Mouse (Mus musculus): ENCODE results near the gene Btg2.

The Btg2 gene

DNA sequence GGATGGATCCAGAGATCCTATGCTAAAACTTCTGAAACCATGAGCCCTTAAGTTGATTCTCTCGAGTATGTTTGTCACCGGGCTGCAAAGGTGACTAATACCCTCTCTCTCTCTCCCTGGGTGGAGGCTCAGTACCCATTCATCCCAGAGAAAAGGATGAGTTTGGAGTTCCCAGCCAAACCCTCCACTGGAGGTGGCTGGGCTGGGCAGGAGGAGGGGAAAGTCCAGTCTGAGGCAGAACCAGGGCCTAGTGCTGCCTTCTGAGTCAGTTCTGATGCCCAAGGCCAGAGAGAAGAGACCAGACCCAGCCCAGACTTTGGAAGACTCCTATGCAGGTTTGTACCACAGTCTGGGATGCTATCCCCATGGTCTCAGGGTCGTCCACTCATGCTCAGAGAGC, 22.7 kb upstream of the Btg2 start:
- ChIA-PET CTCF (no interaction called here), POLR2A (interaction anchor here in 3 of 4 experiments (0.6 to 32.4 kb wide), 10 partner anchors 8 to 1129 kb away, joined by 3 to 1738 read pairs (median 12); partner anchors contain the start of gene Btg2 (in 2 of the 3))

DNA sequence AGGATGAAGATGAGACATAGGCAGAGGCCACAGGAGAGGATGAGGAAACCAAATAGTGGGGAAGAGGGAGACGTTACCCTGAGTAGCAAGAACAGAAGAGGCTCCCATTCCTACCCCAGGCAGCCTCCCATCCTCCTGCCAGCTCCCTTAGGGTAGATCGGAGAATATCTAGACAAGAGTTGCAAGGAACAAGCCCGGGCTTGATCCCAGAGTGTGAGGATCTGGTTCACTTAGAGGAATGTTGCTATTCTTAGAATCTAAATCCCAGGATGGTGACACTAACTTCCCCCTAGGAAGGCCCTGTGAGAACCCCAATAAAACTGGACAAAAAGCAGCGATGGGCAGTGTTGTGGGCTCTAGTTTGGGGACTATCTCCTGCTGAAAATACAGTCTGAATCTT, 22.0 kb upstream of the Btg2 start:
- CTCF ChIA-PET, result interaction anchor here in 3 of 4 experiments (0.7 to 1.6 kb wide), 4 partner anchors 9 to 50 kb away, joined by 3 to 5 read pairs (median 3); no protein-coding TSS in a partner anchor
- POLR2A ChIA-PET, result interaction anchor here (0.6 to 32.4 kb wide), 25 partner anchors 10 to 1130 kb away, joined by 3 to 1738 read pairs (median 6); partner anchors contain the start of genes Btg2 (in 3 of the 4) and Chit1 (in 1 of the 4)

DNA sequence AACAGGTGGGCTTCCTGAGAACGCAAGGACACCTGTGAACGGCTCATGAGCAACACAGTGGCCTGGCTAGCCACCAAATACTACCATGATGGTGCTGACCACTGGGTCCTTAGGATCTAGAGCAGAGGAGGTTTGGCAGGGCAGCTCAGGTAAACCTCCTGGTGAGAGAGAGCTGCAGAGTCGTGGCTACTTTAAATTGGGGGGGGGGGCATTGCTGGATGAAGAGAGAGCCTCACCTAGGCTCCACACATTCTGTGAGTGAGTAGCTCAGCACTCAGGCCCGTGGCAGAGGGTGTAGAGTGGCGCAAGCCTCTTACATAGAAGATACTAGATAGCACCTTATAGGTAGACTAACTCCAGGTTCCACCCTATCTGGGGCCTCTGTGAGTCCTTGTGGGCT, 21.5 kb upstream of the Btg2 start:
- ChIA-PET POLR2A (interaction anchor here (0.6 to 32.4 kb wide), 34 partner anchors 8 to 1130 kb away, joined by 3 to 1738 read pairs (median 5); partner anchors contain the start of genes Btg2 (in 3 of the 4) and Chit1 (in 2 of the 4)), CTCF (interaction anchor here (0.6 to 1.6 kb wide), 6 partner anchors 10 to 1559 kb away, joined by 3 to 10 read pairs (median 3); no protein-coding TSS in a partner anchor)

DNA sequence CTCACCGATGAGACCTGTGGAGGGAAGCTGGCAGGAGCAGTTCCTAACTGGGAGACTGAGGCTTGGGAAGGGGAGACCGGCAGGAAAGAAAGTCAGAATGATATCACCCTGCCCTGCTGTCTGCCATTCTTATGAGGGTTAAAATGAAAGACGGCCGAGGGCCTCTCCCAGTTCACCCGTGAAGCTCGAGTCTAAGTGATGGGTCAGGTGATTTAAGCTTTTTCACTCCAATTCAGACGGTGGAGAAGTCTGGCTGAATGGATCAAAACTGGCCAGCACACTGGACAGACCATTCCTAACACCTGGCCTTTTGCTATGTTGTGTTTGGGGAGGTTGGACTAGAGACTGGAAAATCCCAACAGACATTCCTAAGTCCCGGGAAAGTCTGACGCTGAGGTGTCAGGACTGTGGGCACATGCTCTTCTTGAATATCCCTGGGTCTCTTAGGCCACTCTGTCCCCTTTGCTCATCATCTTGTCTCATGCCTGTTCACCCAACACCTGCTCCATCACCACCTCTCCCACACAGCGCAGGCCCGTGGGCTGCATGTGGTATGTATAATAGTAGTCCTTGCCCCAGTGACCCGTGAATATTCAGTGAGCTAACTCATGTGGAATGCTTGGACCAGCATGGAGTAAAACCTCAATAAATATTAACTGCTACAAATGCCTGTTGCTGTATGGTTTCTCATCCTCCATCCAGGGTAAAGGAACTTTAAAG, 20.8 kb upstream of the Btg2 start:
- CTCF ChIA-PET, result interaction anchor here (0.5 to 2.4 kb wide), 22 partner anchors 11 to 1558 kb away, joined by 3 to 10 read pairs (median 3); partner anchors contain the start of genes Chit1 (in 2 of the 4) and Btg2 (in 1 of the 4)
- POLR2A ChIA-PET, result interaction anchor here (0.6 to 32.4 kb wide), 78 partner anchors 9 to 1119 kb away, joined by 3 to 1738 read pairs (median 4); partner anchors contain the start of genes Btg2 (in 3 of the 4), Chit1 (in 3 of the 4), Cyb5r1 (in 2 of the 4) and Adipor1 (in 1 of the 4)

DNA sequence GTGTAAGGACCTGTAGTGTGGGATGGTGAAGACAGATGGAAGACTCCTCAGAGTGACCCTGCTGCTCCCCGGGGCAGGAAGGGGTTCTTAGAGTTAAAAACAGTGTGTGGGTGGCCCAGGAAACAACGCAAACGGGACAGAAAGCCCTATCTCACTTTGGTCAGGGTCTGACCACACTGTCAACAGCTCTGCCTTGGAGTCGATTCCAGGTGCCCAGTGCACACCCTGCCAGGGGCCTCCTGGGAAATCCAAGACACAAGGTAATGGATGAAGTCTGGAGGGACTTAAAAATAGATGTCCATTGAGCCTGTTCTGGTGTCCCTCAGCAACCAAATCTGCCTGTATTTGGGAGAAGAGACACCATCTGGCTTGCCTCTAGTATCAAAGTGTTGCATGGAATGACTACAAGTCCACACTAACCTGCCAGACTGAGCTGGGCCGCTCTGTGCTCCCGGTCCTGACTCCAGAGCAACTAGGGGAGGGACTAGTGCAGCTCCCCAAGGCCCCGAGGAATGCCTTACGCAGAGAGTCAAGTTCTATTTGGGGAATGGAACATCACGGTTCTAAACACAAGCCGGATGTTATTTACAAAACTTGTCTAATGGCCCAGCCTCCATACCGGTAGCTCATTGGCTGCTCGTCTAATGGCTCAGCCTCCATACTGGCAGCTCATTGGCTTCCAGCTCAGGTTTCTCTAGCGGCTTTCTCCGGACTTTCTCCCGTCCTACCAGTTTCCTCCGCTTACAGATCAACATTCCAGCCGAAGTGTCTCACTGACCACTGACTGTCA, 20.0 kb upstream of the Btg2 start:
- CTCF ChIA-PET, result interaction anchor here (0.7 to 2.4 kb wide), 21 partner anchors 8 to 363 kb away, joined by 3 to 9 read pairs (median 4); partner anchors contain the start of genes Chit1 (in 2 of the 4) and Btg2 (in 1 of the 4)
- POLR2A ChIA-PET, result interaction anchor here (0.7 to 32.4 kb wide), 70 partner anchors 8 to 1118 kb away, joined by 3 to 1738 read pairs (median 4); partner anchors contain the start of genes Btg2 (in 3 of the 4), Chit1 (in 2 of the 4), Cyb5r1 (in 2 of the 4) and Adipor1 (in 1 of the 4)

DNA sequence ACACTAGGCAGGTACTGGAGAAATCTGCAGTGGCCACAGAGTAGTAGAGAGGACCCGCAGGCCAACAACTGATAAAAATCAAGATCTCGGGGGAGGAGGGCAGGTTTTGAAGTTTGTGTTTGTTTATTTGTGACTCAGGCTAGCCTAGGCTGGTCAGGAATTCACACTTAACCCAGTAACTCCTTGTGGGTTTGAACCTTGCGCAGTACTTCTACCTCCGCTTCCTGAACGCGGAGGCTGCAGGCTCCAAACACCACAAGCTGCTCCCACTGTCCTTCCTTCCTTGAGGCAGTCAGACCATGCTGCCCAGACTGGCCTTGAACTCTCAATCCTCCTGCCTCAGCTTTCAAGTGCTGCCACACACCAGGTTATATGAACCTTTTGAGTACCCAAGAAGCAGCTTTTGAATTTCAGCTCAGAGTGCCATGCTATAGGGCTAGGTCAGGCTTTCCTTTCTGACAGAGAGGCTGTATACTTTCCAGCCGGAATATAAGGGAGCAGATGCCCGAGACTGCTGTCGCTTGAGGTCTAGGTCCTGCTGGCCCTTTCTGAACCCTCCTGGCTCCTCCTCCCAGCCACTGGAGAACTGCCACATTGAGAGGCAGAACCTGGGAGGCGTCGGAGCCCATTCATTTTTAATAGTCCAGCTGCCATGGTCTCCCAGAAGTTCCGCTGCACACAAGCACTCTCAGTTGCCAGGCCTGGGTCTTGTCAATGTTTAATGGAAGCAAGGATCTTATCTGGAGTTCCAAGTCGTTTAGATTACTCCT, 19.2 kb upstream of the Btg2 start:
- CTCF ChIA-PET, result interaction anchor here in 3 of 4 experiments (0.6 to 2.4 kb wide), 10 partner anchors 9 to 356 kb away, joined by 3 to 9 read pairs (median 4); partner anchors contain the start of gene Chit1 (in 2 of the 3)
- POLR2A ChIA-PET, result interaction anchor here (0.8 to 32.4 kb wide), 30 partner anchors 11 to 434 kb away, joined by 3 to 1738 read pairs (median 6); partner anchors contain the start of genes Btg2 (in 3 of the 4), Chit1 (in 2 of the 4), Atp2b4 (in 1 of the 4) and Cyb5r1 (in 1 of the 4)

DNA sequence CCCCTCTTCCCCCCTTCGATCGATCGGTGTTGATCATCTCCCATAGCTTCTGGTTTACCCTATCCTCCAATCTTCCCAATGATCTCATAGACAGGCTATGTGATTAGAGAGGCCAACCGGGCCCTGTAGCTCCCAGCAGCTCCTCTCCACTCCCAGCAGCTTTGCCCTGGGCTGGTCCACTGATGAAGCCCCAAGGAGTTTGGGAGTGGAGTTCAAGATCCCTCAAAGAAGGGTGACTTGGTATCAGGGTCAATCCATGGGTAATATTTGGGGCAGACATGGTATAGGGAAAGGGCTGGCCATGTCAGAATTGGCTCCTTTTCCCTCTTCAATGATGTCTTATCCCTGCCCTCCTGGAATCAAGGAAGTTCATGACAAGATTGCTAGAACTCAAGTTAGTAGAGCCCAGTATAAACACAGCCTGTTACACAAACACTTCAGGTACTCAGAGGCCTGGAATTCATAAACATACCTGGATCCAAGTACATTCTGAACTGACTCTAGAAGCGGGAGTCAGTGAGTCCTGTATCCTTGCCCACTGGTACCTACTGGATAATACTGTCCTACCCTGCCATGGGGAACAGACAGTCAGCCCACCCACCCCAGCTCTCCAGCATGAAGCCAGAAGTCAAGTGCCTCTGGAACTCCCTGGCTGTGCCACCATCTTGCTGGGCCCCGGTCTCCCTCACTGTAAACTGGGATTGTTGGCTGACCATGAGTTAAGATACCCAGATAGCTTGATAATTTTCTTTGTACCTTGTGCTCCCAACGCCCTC, 18.3 kb upstream of the Btg2 start:
- ChIA-PET CTCF (interaction anchor here in 2 of 4 experiments (0.8 to 2.4 kb wide), 5 partner anchors 10 to 45 kb away, joined by 3 to 8 read pairs (median 6); partner anchors contain the start of gene Chit1 (in 1 of the 2)), POLR2A (interaction anchor here (0.6 to 32.4 kb wide), 9 partner anchors 14 to 181 kb away, joined by 3 to 1738 read pairs (median 7); partner anchors contain the start of genes Btg2 (in 3 of the 4) and Chit1 (in 1 of the 4))

DNA sequence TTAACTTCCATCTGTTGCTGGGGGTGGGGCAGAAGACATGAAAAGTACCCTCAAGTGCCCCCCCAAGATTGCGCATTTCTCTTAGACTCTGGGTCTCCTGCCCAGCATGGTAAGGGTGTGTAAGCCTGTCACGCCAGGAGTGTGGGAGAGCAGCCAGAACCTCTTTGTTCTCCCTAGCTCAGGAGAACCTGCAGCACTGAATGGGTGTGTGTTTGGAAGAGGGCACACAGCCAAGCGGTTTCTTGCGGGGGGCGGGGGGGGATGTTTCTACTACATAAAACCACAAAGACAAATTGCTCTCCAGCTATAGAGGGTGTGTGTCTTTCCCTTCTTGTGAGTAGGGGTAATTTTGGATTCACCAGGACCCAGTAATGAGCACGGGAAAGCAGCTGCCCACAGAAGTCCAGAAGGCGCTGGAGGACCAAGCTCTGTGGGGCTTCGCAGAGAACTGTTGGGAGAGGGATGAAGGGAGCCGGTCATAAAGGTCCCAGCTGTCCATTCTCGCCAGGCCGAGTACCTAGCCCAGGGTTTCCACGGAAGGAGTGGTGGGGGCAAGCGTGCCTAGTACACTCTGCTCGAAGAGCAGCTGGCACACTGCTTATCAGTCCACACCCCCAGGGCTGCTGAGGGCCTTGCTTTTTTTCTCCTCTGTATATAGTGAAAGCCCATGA, 17.5 kb upstream of the Btg2 start:
- ChIA-PET POLR2A (interaction anchor here (0.6 to 32.4 kb wide), 11 partner anchors 14 to 180 kb away, joined by 3 to 1738 read pairs (median 4); partner anchors contain the start of genes Btg2 (in 3 of the 4) and Chit1 (in 1 of the 4)), CTCF (interaction anchor here in 2 of 4 experiments (0.6 to 2.3 kb wide), 8 partner anchors 9 to 494 kb away, joined by 3 to 8 read pairs (median 3); no protein-coding TSS in a partner anchor)

DNA sequence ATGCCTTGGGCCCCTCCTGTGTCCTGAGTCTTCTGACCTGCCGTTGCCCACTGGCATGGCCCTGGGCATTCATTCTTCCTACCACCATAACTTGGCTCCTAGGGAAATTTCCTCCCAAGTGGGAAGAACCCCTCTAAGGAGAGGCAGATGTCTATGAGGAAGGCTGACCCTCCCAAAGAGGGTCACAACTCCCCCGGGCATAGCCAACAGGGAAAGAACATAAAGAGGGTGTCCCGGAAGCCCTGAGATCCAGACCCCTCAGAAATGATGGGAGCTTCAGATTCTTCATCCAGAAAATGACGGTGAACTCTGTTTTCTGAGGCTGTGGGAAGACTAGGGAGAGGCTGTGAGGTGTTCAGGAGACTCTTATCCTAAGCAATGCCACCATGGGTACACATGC, 16.8 kb upstream of the Btg2 start:
- CTCF ChIA-PET, result interaction anchor here in 3 of 4 experiments (0.5 to 1.8 kb wide), 6 partner anchors 10 to 493 kb away, joined by 3 to 5 read pairs (median 3); no protein-coding TSS in a partner anchor
- POLR2A ChIA-PET, result interaction anchor here in 3 of 4 experiments (1.0 to 32.4 kb wide), 9 partner anchors 13 to 380 kb away, joined by 3 to 1738 read pairs (median 6); partner anchors contain the start of genes Btg2 (in 3 of the 3) and Chit1 (in 1 of the 3)

DNA sequence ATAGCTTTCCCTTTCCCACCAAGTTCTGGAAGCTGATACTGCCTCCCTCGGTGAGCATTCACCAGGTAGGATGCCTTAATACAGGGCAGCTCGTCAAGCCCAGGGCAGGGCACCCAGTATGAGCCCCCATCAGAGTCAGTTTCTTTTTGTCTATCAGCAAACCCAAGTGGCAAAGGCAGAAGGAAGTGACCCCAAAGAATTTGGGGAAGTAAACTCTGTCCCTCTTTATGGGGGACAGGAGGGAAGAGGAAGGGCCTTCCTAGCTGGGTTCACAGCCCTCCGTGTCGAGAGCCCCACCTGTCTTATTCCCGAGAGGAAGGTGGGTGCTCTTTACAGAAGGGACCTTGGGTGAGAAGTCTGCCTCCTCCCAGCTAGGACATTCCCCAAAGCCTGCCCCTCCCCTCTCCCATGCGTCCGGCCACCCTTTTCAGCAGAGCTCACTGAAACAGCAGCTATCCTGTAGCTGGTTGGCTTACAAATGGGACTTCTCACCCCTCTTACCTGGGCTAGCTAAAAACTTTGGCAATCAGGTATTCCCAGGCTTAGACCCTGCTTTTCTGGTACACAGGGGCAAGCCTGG, 16.2 kb upstream of the Btg2 start:
- POLR2A ChIA-PET, result interaction anchor here in 3 of 4 experiments (0.6 to 32.4 kb wide), 11 partner anchors 11 to 380 kb away, joined by 3 to 1738 read pairs (median 4); partner anchors contain the start of genes Btg2 (in 3 of the 3) and Chit1 (in 1 of the 3)

DNA sequence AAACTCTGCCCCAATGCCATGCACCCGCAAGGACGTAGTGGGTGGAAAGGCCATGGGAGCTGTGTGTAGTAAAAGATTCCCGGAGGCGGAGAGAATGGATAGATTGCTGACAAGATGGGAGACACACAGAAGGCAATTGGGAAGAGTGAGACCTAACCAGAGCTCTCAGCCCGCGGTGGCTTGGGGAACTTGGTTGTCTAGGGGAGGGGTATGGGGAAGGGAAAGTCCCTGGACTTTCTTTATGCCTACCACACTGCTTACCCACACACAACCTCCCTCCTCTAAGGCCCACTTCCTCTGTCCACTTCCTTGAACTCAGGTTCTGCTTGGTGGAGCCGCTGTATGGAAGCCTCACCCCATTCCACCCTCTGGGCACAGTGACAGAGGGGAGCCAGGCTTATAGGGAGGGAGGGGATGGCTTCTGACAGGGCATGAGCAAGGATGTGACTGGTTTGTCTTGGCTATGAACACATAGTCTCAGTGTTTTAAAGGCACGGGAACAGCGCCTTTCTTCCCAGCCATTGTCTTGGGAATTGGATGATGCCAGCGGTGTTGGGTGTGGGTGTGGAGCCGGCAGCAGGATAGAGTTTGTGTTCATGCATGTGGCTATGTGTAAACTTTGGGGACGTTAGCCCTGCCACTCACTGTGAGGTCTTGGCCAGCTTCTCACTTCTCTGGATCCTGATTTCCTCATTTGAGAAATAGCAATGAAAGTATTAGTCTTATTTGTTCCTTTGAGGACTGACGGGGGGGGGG, 15.0 kb upstream of the Btg2 start:
- ChIA-PET CTCF (interaction anchor here (0.5 to 2.5 kb wide), 12 partner anchors 13 to 538 kb away, joined by 3 to 7 read pairs (median 4); partner anchors contain the start of gene Chit1 (in 1 of the 4)), POLR2A (interaction anchor here (0.5 to 32.4 kb wide), 22 partner anchors 8 to 1719 kb away, joined by 3 to 1738 read pairs (median 4); partner anchors contain the start of genes Btg2 (in 4 of the 4) and Chit1 (in 1 of the 4))

More for the DNA sequence above, 16.2 kb upstream of the Btg2 start:
- CTCF ChIA-PET, result interaction anchor here (0.5 to 1.8 kb wide), 6 partner anchors 12 to 539 kb away, joined by 3 to 6 read pairs (median 4); no protein-coding TSS in a partner anchor

DNA sequence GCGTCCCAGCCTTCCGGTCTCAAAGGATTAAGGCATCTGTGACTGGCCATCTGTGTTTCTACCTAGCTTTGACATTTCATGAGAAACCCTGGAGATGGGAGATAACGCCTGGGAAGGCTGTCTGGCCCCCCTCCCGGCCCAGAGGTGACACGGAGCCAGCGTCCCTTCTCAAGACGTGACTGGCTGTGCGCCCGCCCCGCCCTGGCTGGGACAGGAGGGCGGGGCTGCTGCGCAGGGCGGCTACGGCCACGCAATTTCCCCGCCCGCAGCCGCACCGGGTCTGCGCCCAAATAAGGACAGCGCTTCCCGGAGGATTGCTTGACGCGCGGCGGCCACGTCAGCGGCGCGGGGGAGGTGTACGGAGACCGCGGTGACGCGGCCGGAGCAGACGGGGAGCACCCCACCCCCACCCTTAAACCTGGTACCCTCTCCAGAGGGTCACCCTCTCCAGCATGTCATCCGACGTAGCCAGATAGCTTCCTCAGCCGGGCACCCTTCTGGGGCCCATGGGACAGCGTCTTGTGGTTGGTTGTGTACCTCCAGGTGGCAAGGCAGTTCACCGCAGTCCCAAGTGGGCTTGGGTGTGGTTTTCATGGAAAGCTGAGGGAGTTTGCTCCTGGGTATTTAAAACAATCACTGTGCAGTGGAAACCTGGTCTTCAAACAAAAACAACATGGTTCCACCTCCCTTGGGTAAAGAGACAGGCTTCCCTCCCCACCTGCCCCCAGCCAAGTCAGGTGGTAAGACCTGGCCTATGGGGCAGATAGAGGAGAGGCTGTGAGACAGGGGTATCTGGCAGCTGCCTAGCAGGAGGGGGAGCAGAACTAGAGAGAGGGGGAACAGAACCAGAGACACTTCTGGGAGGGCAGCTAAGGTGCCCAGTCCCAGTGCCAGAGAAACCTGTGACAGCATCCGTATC, 14.2 kb upstream of the Btg2 start:
- ChIA-PET CTCF (interaction anchor here (0.5 to 2.5 kb wide), 12 partner anchors 14 to 378 kb away, joined by 3 to 7 read pairs (median 4); partner anchors contain the start of gene Chit1 (in 1 of the 4)), POLR2A (interaction anchor here (0.5 to 32.4 kb wide), 24 partner anchors 9 to 1719 kb away, joined by 3 to 1738 read pairs (median 4); partner anchors contain the start of genes Btg2 (in 4 of the 4) and Chit1 (in 1 of the 4))

DNA sequence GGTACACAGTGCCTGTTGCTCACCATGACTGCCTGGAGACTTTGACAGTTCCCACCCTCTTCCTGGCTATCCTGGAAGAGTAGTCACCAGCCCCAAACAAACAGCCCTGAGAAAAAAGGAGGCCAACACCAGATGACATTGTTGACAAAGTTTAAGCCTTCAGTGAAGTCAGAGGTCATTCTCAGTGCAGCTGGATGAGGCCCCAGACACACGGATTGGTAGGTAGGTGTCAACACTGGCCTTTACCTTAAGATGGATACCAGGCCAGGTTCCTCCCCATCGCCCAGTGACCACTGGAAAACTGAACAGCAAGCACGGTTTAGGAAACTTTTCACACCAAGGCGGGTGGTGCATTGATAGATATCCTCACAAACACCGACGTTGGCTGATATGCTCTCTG, 13.4 kb upstream of the Btg2 start:
- POLR2A ChIA-PET, result interaction anchor here in 3 of 4 experiments (0.6 to 32.4 kb wide), 13 partner anchors 8 to 252 kb away, joined by 3 to 1738 read pairs (median 4); partner anchors contain the start of genes Btg2 (in 3 of the 3) and Chit1 (in 1 of the 3)
- CTCF ChIA-PET, result interaction anchor here in 2 of 4 experiments (0.7 to 2.5 kb wide), 4 partner anchors 15 to 39 kb away, joined by 3 to 7 read pairs (median 6); partner anchors contain the start of gene Chit1 (in 1 of the 2)

Measured in embryonic stem cell, embryonic (primary cell).